10 mouse cellular contexts compared by ENCODE assay signal in genomic region chr6:47395465-47396337, GRCm38 (mm10). TPM values are rescaled to one million over a fixed set of nuclear protein-coding genes. Genes with fewer than 3 reads are reported as not detected.
DNase-seq lines count a peak whose midpoint lies in the region; ATAC-seq and TF ChIP-seq lines count a peak whose summit lies in the region.
"Had no signal": no experiment of that assay in that cellular context is flagged by ENCODE, and none has a peak within 500 bp of the region (broad histone marks: within the 10 kb centered on the region; RNA-seq: fewer than 3 reads in every experiment).

No protein-coding gene starts in this region.

- no peaks in the 10 kb centered on the region for H3K4me1 ChIP-seq in ES-E14 (ENCODE audit: control insufficient read depth in 2 of 2, insufficient read depth in 2 of 2, low read length in 2 of 2, poor library complexity in 1 of 2)
- no peaks in the 10 kb centered on the region for H3K4me1 ChIP-seq in lung, embryonic 14.5 days (ENCODE audit: insufficient read depth)

- H3K9ac ChIP-seq in ES-E14 (ENCODE audit: insufficient read depth, low read depth, low read length, poor library complexity, severe bottlenecking): no peak overlapping the region
- no peak overlapping the region for H3K9ac ChIP-seq in lung, embryonic 14.5 days
- H3K9ac ChIP-seq: embryonic facial prominence, embryonic 13.5 days; limb, embryonic 13.5 days had no signal

- H3K36me3 ChIP-seq in ES-E14 (ENCODE audit: control insufficient read depth, insufficient read depth, low read length, poor library complexity, severe bottlenecking): no peaks in the 10 kb centered on the region
- H3K36me3 ChIP-seq in lung, embryonic 14.5 days (ENCODE audit: insufficient read depth): no peaks in the 10 kb centered on the region
- H3K36me3 ChIP-seq: embryonic facial prominence, embryonic 13.5 days; limb, embryonic 13.5 days had no signal

- no peaks in the 10 kb centered on the region for H3K27me3 ChIP-seq in lung, embryonic 14.5 days (ENCODE audit: insufficient read depth, low read length)
- H3K27me3 ChIP-seq: embryonic facial prominence, embryonic 13.5 days; limb, embryonic 13.5 days had no signal

- no peaks in the 10 kb centered on the region for H3K9me3 ChIP-seq in ES-E14 (ENCODE audit: control insufficient read depth, insufficient read depth, low read depth, low read length)
- H3K9me3 ChIP-seq in lung, embryonic 14.5 days (ENCODE audit: low read depth, low read length): no peaks in the 10 kb centered on the region
- H3K9me3 ChIP-seq: embryonic facial prominence, embryonic 13.5 days; limb, embryonic 13.5 days had no signal

- WGBS in lung, embryonic 14.5 days: 38% methylated on average over 5 of the region's 5 CpGs

- TF ChIP-seq CTCF in lung, embryonic 14.5 days (IDR thresholded peaks at IDR 0.05; ENCODE audit: low read depth): peak; percentile 59

- no peak overlapping the region for H3K27ac ChIP-seq in ES-E14 (ENCODE audit: insufficient read depth, low read depth, low read length, poor library complexity, severe bottlenecking)
- no peak overlapping the region for H3K27ac ChIP-seq in lung, embryonic 14.5 days (ENCODE audit: low read depth)
- H3K27ac ChIP-seq: embryonic facial prominence, embryonic 13.5 days; limb, embryonic 13.5 days had no signal

- no peak overlapping the region for H3K4me2 ChIP-seq in lung, embryonic 14.5 days
- H3K4me2 ChIP-seq: embryonic facial prominence, embryonic 13.5 days; limb, embryonic 13.5 days had no signal

- DNase-seq in layer of hippocampus, adult 11-12 months (ENCODE audit: low spot score): peak; percentile 60
- DNase-seq in layer of hippocampus, postnatal 10 days (ENCODE audit: low spot score in 2 of 2): no peak
- DNase-seq in ES-E14 (ENCODE audit: low read depth, low spot score): peak; percentile 45
- peak; percentile 65 for DNase-seq in c-Kit-positive CD71-positive TER-119-negative erythroid progenitor cells, embryonic 14.5 days (ENCODE audit: low read depth)
- peak; percentile 30 to 43 for DNase-seq in heart, postnatal 10 days
- DNase-seq in lung, embryonic 14.5 days: peak; percentile 55
- DNase-seq in thymus, adult 18-20 months: peak; percentile 4 to 6
- DNase-seq in right cerebral cortex, postnatal 36 days (ENCODE audit: low spot score in 2 of 2): no peak

- in situ Hi-C loops in ES-E14 (cut with MboI; ENCODE audit: low sequenced_read_pairs in 2 of 2, unreplicated experiment in 2 of 2): no loop called here

- no peak for ATAC-seq in lung, embryonic 14.5 days (ENCODE audit: insufficient read depth)

- H3K4me3 ChIP-seq in ES-E14 (ENCODE audit: insufficient read depth in 1 of 2, low read depth in 1 of 2, low read length in 2 of 2, poor library complexity in 1 of 2, severe bottlenecking in 1 of 2): no peak overlapping the region
- H3K4me3 ChIP-seq in lung, embryonic 14.5 days (ENCODE audit: low read depth, low read length): no peak overlapping the region
- H3K4me3 ChIP-seq: embryonic facial prominence, embryonic 13.5 days; limb, embryonic 13.5 days had no signal

- intact Hi-C loops in heart, postnatal 10 days (cut with DNase I): loop anchor here (10.0 kb wide), 1 partner anchor 129 kb away; no protein-coding TSS in a partner anchor

TF ChIP-seq in ES-E14, 5 proteins besides CTCF, POLR2A, EP300 and RAD21:
- TF ChIP-seq CHD2 (IDR thresholded peaks at IDR 0.05; ENCODE audit: low read depth, low read length): no peak
- peak; percentile 90 for TF ChIP-seq ZC3H11A (IDR thresholded peaks at IDR 0.05; ENCODE audit: borderline replicate concordance, low read depth, low read length)

RNA-seq across cellular contexts. Expression of gene Cul1, which starts 57.5 kb away (rescaled TPM):
- 100 to 1,000 TPM; 115 to 124 TPM for total RNA-seq in layer of hippocampus, postnatal 10 days (2021)
- total RNA-seq in ES-E14 (2012; rRNA removed): 91.0 and 123 TPM in 2 replicates
- total RNA-seq in heart, postnatal 10 days (2021): 10 to 100 TPM; 77.6 to 80.3 TPM
- polyA plus RNA-seq in lung, embryonic 14.5 days (2014; fragmentation: Nextera tagmentation; extraction: Ambion mirVana): 149 and 155 TPM in 2 replicates

Comparison
In these comparisons a context has a peak if more than half of its experiments do, and no peak if none do; other contexts are left out.
1. DNase-seq: peak in layer of hippocampus, adult 11-12 months (single experiment), ES-E14 (single experiment), c-Kit-positive CD71-positive TER-119-negative erythroid progenitor cells, embryonic 14.5 days (single experiment), heart, postnatal 10 days (2 of 2), lung, embryonic 14.5 days (single experiment) and thymus, adult 18-20 months (2 of 2); none in layer of hippocampus, postnatal 10 days (0 of 2) and right cerebral cortex, postnatal 36 days (0 of 2).